Mouse (Mus musculus) MEL-GATA-1-ER (cell line): ENCODE results near the gene Nat14.

Experiments
- DNase-seq: peaks from one replicate; pipeline ENCODE4 v3.0.0-alpha.2; 2012; ENCODE audit warnings: low read depth; ENCODE audit errors: extremely low read depth

Nat14 gene

DNA sequence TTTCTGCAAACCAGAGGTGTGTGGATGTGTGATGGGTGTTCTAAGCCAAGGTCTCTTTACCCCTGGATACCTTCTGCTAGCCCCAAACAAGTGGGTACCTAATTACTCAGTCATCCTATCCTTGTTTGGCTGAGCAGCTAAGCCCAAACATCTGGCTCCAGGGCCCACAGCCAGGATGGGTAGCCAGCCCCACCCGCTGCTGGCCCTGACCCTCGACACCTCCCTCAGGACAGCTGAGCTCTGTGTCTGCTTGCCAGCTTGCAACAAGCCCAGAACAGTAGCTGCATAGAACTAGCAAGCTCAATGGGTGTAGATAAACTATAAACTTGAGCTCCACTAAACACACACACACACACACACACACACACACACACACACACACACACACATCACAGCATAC is 26.0 kb downstream of the Nat14 start:
- no peak for DNase-seq

DNA sequence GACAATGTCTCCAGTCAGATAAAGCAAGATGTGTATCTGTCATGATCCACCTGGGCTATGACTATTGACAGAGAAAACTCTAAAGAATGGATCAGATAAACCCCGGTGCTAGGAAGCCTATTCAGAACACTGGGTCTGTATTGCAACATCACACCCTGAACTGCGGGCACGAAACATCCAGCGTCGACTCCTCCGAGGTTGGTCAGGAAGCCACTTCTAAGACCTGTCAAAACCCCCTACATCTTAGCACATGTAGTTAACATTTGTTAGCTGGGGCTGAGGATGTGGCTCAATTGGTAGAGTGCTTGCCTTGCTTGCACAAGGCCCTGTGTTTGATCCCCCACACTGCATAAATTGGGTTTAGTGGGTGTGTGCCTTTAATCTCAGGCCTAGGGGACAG is 26.6 kb downstream of the Nat14 start:
- no peak for DNase-seq

GRCm38 (mm10) chr7:4950561-4951342 is 28.9 kb downstream of the Nat14 start:
- no peak for DNase-seq

DNA sequence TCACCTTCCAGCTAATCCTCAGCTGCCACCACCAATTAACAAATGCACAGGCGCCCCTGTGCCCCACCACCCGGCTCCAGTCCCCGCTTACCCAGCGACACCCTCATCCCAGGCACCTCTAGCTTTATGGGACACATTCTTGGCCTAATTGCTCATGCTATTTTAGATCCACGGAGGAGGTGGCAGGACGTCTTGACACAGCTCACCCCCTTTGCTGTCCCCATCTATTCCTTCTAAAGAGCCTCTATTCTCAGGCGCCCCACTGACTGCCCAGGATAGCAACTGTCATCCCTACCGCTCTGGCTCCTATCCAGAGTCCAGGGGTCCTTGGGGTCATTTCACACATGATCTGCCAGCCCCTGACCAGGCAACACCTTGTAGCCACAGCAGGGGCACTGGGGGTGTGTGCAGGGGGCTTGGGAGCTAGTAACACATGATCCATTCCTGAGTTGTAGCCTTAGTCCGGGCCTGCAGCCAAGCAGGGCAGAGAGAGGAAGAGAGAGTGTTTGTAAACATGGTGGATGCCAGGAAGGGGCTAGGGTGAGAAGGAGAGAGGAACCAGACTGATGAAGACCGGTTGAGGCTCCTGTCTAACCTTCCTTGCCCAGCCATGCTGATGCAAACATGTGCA is 32.1 kb downstream of the Nat14 start:
- DNase-seq, result no peak

- no peak for DNase-seq
These were observed 35.5 kb downstream of the Nat14 start for GRCm38 (mm10) chr7:4957361-4957760.

DNA sequence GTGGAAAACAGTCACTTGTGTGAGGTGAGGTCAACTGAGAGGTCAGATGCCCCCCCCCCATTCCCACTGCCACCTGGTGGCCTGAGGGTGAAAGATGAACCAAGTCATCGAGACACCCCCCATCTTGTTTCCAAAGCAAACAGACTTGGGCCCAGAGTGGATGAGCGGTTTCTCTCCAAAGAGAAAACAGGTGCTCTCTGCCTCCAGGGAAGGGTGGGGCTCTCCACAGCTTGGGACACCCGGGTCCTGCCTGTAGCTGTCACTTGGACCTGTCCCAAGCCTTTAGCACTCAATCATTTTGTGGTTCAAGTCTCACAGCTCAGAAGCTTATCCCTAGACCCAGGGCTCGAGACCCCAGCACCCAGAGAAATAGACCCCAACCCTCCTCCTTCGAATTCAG is 41.7 kb downstream of the Nat14 start:
- DNase-seq, result no peak

DNA sequence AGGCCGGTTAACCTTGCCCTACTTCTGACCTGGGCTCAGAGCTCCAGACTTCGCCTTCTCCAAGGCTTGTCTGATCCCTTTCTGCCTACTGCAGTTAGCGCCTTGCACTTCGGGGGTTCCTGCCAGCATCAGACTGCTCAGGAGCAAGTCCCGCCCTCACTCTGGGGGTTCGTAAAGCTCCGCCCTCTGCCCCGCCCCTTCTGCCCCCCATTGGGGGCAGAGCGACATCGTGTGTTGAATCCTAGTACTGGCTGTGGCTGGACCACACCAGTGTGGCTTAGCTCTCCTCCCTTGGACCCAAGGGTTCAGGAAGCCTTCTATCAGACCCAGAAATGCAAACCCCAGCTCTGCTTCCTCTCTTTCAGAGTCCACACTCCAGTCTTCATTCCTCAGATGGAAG is 42.4 kb downstream of the Nat14 start, which contains the start of gene Sbk2:
TSS of gene Sbk2 (minus strand) at position 135 of the 400 bp plus-strand sequence.
- no peak for DNase-seq

DNA sequence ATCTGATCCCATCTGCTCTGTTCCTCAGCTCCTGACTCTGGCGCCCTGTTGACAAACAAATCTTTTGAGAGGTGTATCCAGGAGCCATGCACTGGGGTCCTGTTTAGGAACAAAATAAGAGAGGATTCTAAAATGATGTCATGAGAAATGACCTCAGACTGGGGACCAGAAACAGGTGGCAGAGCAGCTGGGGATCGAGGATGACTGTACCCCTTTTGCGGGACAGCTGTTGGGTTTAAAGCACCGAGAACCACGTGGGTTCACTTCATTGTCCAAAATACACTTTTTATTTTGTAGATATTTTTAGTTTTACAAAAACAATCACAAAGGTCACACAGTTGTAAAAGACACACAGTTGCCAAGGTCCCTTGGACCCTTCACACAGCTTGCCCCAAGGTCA is 43.2 kb downstream of the Nat14 start:
- no peak for DNase-seq

DNA sequence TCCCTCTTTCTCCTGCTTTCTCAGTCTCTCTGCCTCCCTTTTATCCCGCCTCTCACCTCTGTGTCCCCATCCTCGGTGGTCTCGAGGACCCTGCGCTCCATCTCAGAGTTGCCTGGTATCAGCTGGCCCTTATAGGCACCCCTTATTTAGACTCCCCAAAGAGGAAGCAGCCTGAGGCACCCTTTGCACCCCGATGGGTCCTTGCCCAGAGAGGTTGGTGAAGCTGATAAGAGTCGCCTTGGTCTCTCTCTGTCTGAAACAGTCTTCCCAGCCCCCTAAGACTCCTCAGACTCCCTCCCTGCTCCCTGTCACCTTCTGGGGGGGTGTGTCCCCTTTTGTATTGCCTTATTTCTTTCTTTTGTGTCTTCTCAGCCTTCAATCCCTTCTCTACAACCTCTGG is 49.2 kb downstream of the Nat14 start, which contains the start of gene Sbk3:
TSS of gene Sbk3 (minus strand) at position 101 of the 400 bp plus-strand sequence.
- DNase-seq, result no peak

DNA sequence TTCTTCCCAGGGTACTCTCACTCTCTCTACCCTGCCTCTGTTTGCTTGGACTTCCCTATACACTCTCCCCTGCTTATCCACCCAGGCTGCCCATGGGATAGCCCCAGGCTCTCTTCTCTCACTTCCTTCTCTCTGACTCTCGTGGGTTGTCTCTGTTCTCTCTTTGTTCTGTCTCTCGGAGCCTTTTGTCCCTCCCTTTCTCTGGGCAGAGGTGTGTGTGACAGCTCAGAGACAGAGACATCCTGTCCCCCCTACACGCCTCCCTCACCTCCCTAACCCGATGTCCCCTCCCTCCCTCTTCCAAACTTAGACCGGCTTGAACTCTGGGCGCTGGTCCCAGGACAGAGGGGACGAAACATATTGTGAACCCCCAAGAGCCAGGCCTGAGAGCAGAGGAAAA is 49.9 kb downstream of the Nat14 start:
- no peak for DNase-seq

- DNase-seq, result no peak
These were observed 50.7 kb downstream of the Nat14 start for GRCm38 (mm10) chr7:4972321-4973047.
